Mouse (Mus musculus) right cerebral cortex, postnatal 25 days (tissue): ENCODE data around the gene Klk7.

Experiments used
- DNase-seq: peaks from one replicate; pipeline ENCODE4 v3.0.0; 2022

Gene Klk7

GRCm38 (mm10) chr7:43797844-43798462 lies 13.1 kb upstream of the Klk7 start:
- no peak for DNase-seq

DNA sequence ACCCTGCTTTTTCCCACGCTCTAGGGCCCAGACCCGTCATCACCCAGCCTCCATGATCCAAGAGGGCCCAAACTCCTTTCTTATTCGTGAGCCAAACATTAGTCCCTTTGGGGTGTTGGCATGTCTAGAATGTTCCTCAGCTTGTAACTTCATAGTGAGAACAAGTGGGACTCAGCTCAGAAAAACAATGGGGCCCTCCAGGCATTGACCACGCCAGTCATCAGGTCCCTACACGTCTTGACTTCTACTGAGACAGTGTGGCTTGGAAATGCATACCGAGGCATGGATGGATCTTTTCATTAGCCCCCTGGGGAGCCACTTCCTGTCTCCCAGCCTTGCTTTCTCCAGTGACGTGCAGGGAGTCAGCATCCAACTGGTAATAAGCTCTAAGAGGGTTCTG lies 11.2 kb upstream of the Klk7 start:
- DNase-seq: no peak

GRCm38 (mm10) chr7:43815211-43815610 lies 4.1 kb downstream of the Klk7 start:
- DNase-seq: no peak

DNA sequence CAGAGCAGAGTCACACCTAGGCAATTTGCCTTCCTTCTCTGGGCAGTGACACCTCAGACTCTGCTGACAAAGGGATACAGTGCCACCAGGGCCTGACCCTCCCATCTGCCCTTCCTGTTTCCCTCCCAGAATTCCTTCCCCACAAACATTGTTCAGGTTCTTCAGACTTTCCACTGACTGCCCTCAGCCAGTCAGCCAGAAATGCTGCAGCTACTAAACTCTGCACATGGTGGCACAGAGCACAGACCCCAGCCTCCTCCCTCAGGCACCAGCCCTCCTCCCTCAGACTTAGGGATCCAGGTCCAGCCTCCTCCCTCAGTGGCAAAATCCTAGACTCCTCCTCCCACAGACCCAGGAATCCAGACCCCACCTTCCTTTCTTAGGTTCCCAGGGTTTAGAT lies 5.7 kb downstream of the Klk7 start:
- no peak for DNase-seq

DNA sequence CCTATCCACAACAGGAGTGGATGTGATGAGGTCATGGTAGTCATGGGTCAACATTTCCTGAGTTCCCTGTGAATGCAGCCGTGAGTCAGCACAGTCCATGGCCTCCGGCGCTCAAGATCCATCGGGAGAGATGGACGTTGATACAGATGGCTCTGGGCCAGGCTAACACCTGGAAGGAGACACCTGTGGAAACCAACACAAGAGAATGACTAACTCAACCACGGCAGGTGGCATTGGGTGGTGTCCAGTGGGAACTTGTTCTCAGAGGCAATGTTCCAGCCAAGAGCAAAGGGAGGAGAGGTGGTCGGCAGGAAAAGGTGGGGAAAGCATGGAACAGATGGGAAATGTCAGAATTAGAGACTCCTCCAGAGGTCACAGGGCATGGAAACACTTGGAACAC lies 10.5 kb downstream of the Klk7 start:
- no peak for DNase-seq

- no peak for DNase-seq
Measured at GRCm38 (mm10) chr7:43824199-43824598, 13.1 kb downstream of the Klk7 start, which contains the start of gene Klk6. Gene Klk6, plus strand, starts transcription at chr7:43824499.

- no peak for DNase-seq
Measured at GRCm38 (mm10) chr7:43826056-43826455, 15.0 kb downstream of the Klk7 start.

GRCm38 (mm10) chr7:43827706-43828105 lies 16.6 kb downstream of the Klk7 start:
- DNase-seq: no peak

DNA sequence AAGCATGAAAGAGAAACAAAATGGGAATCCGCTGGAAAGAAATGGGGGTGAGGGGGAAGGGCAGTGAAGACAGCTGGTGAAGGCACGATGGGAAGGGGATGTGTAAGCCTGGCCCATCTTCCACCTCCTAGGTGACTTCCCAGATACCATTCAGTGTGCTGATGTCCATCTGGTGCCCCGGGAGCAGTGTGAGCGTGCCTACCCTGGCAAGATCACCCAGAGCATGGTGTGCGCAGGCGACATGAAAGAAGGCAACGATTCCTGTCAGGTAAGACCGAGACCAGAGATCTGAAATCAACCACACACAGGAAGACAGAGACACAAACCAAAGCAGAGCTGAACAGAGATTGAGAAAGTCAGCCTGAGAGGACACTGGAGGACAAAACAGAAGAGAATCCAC lies 17.9 kb downstream of the Klk7 start:
- no peak for DNase-seq

- no peak for DNase-seq
Measured at GRCm38 (mm10) chr7:43841701-43842100, 30.6 kb downstream of the Klk7 start, which contains the start of gene Klk5. Gene Klk5, plus strand, starts transcription at chr7:43841971.

DNA sequence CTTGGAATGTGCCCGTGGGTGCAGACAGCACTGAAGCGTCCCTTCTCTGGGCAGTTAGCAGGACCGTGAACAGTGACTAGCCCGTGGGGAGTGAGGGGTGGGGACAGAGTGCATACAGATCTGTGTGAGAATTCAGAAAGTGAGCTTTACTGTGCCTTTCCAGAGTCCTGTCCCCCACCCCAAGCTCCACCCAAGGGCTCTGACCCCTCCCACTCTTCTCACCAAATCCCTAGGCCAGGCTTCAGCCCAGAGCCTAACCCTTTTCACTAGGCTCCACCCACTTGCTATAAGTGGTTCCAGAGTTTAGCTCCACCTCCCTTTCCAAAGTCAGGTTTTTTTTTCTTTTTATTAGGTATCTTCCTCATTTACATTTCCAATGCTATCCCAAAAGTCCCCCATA lies 32.7 kb downstream of the Klk7 start:
- DNase-seq: no peak

GRCm38 (mm10) chr7:43851616-43852015 lies 40.5 kb downstream of the Klk7 start:
- no peak for DNase-seq

- no peak for DNase-seq
Measured at GRCm38 (mm10) chr7:43854642-43855380, 43.7 kb downstream of the Klk7 start.

GRCm38 (mm10) chr7:43855709-43856108 lies 44.6 kb downstream of the Klk7 start:
- DNase-seq: no peak

GRCm38 (mm10) chr7:43856307-43856706 lies 45.2 kb downstream of the Klk7 start:
- DNase-seq: no peak

DNA sequence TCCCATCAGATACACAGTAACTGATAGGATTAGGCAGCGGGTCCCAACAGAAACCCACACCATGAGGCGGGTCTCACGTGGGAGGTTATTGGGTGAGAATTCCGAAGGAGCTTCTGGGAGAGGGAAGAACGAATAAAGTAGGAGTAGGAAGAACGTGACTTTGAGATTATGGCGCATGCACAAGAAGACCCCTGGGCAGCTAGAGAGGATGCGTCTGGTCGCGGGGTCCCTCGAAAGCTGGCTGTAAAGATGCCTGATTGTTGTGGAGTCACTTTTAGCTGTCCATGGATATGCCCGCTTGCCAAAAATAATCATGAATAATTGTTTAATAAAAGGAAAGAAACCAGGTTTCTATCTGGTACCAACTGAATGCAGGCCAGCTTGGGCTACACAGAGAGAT lies 46.4 kb downstream of the Klk7 start:
- no peak for DNase-seq

DNA sequence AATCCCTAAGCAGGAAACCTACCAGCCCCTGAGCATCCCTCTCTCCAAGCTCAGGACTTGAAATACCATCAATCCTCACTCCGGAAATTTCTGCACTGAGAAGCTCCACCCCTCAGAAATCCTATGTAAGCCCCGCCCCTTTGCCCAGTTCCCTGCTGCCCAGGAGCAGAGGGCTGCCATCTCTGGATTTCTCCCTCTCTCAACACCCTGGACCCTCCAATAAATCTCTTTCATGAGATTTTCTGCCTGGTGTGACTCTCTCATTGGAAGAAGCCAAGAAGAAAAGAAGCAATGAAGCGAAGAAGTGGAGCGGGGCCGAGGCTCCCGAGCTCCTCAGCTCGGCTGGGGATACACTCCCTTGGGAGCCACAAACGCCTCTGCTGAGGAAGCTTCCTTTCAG lies 49.3 kb downstream of the Klk7 start:
- no peak for DNase-seq
